Mouse (Mus musculus) spleen, adult 2 months (tissue): Measurements from ENCODE around the gene Fgfr2. TPM values are rescaled to one million over a fixed set of nuclear protein-coding genes. Genes with fewer than 3 reads are reported as not detected.

Source experiments
- DNase-seq, 2 experiments: peaks; one replicate each; pipeline versions ENCODE4 v3.0.0 to v3.0.0-alpha.2; 2012 to 2021; ENCODE audit warnings: low spot score in 2 of 2, low read depth in 1 of 2
- H3K27ac ChIP-seq: fragments of 200-500 bp; 2 replicates; pipeline ENCODE4 v1.5.1; 2012; ENCODE audit warnings: low read length, inconsistent platforms; ENCODE audit not compliant: insufficient read depth
- H3K27me3 ChIP-seq: fragments of 200-500 bp; 2 replicates; pipeline ENCODE4 v1.6.1; 2012; ENCODE audit warnings: mild to moderate bottlenecking, moderate library complexity, low read length, inconsistent platforms; ENCODE audit not compliant: control insufficient read depth, insufficient read depth
- H3K36me3 ChIP-seq: fragments of 200-500 bp; 2 replicates; pipeline ENCODE4 v1.6.1; 2012; ENCODE audit warnings: mild to moderate bottlenecking, low read length, inconsistent platforms; ENCODE audit not compliant: control insufficient read depth, insufficient read depth
- H3K4me1 ChIP-seq: fragments of 200-500 bp; 2 replicates; pipeline ENCODE4 v1.6.1; 2011; ENCODE audit warnings: inconsistent platforms; ENCODE audit not compliant: control insufficient read depth, insufficient read depth, insufficient read length
- H3K4me3 ChIP-seq: fragments of 200-500 bp; 2 replicates; pipeline ENCODE4 v1.5.1; 2011; ENCODE audit warnings: mild to moderate bottlenecking, inconsistent platforms; ENCODE audit not compliant: insufficient read depth, insufficient read length; ENCODE audit errors: extremely low read depth
- CTCF ChIP-seq: fragments of 200-500 bp; IDR thresholded peaks from 2 replicates; pipeline ENCODE4 v1.5.1; 2011; ENCODE audit warnings: mild to moderate bottlenecking, inconsistent platforms; ENCODE audit not compliant: insufficient read depth, insufficient read length, insufficient replicate concordance; ENCODE audit errors: extremely low read depth
- POLR2A ChIP-seq: fragments of 200-500 bp; IDR thresholded peaks from 2 replicates; pipeline ENCODE4 v1.6.1; 2011; ENCODE audit warnings: low read depth, low read length, inconsistent platforms
- WGBS: fragments of 180-500 bp; shearing (Covaris S2); methylation state at CpG from one replicate; pipeline ENCODE4 v1.1.7; 2018; 5-methylcytosine and 5-hydroxymethylcytosine counted together
- polyA plus RNA-seq: library from polyadenylated mRNA; depleted of rRNA; stranded (reverse); fragments of >200 nt; gene quantifications from 2 replicates; pipeline ENCODE4 v1.2.3, GENCODE M21; 2012

Gene Fgfr2
- polyA plus RNA-seq, 1 experiment: 1.6 TPM

DNA sequence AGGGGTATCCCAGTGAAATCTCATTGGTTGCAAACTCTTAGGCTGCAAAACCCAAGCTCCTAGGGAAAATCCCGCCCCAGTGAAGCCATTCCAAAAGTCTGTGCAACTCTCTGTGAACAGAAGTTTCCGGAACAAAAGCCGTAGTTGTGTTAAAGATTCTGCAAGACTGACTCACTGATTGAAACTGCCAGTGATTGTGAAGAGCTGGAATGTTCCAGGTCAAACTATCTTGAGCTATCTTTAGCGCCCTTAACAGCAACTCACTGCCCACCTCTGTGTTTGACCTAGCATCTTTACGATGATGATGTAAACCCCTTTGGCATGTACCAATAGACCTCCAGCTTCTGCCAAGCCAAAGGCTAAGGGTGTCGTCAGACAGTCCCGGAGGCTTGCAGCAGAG is 999.9 kb downstream of the Fgfr2 start:
- TF ChIP-seq CTCF (no peak), POLR2A (no peak)
- 83% methylated on average over 7 of the region's 7 CpGs for WGBS
- H3K27me3 ChIP-seq: no peaks in the 10 kb centered on the region
- no peaks in the 10 kb centered on the region for H3K36me3 ChIP-seq
- no peak overlapping the region for H3K4me3 ChIP-seq
- H3K4me1 ChIP-seq: no peaks in the 10 kb centered on the region
- H3K27ac ChIP-seq: no peak overlapping the region
- DNase-seq: no peak

DNA sequence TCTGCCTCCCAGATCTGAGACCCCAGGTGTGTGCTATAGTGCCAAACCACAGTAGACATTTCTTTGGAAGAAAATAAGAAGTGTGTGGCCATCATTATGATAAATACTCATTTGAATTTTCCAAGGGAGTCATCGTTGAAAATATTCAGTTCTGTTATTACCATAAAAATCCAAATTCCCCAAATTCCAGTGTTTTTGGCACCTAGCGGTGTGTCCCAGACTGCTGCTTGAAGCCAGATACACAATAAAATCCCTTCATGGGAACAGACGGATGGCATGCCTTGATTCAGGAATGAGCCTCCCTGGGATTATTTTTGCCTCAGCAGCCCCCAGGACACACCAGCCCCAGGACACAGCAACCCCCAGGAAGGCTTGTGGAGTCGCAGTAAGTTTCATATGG is 1003.3 kb downstream of the Fgfr2 start:
- Histone ChIP-seq H3K4me3 (no peak overlapping the region), H3K27ac (no peak overlapping the region), H3K4me1 (no peaks in the 10 kb centered on the region), H3K36me3 (no peaks in the 10 kb centered on the region), H3K27me3 (no peaks in the 10 kb centered on the region)
- WGBS: 87% methylated on average over 4 of the region's 4 CpGs
- TF ChIP-seq CTCF (no peak), POLR2A (no peak)
- DNase-seq: no peak

DNA sequence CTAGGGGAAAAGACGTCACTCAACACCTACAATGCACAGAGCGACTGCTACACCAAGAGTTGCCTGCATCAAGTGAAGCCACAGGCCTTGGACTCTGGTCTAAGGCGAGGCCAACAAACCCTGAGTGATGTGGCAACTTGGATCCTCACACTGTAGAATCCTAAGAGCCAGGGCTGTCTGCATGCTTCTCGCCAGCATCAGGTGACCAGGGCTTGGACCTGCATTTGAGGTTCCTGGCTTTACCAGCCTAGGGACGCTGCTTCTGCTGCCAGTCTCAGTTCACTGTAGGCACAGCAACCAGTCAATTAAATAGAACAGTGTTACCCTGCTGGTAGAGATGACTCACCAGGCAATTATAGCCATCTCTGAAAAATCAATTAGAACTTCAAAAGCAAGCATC is 1011.4 kb downstream of the Fgfr2 start:
- 73% methylated on average over 5 of the region's 5 CpGs for WGBS

DNA sequence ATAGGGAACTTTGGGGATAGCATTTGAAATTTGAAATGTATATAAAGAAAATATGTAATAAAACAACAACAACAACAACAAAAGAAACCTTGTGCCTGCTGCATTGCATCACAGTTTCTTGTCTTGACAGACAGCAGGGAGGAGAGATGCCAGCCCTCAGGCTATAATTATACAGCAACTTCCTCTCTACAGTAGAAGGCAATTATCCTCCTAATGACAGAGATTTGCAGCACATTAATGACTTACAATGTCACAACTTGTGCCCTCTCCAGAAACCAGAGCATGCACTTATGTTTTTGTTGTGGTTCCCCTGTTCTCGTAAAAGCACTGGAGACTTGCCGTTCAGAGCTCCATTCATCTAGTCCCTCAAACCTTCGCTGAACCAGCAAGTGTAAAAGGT is 1012.8 kb downstream of the Fgfr2 start:
- H3K27me3 ChIP-seq: no peaks in the 10 kb centered on the region
- no peaks in the 10 kb centered on the region for H3K4me1 ChIP-seq
- 82% methylated on average over 3 of the region's 3 CpGs for WGBS
- DNase-seq: no peak
- TF ChIP-seq POLR2A (no peak), CTCF (no peak)
- H3K36me3 ChIP-seq: no peaks in the 10 kb centered on the region
- H3K4me3 ChIP-seq: no peak overlapping the region
- H3K27ac ChIP-seq: no peak overlapping the region

More for the DNA sequence above, 1011.4 kb downstream of the Fgfr2 start:
- no peaks in the 10 kb centered on the region for H3K36me3 ChIP-seq
- TF ChIP-seq CTCF (no peak), POLR2A (no peak)
- H3K4me3 ChIP-seq: no peak overlapping the region
- no peak for DNase-seq
- H3K4me1 ChIP-seq: no peaks in the 10 kb centered on the region
- H3K27me3 ChIP-seq: no peaks in the 10 kb centered on the region
- H3K27ac ChIP-seq: no peak overlapping the region

DNA sequence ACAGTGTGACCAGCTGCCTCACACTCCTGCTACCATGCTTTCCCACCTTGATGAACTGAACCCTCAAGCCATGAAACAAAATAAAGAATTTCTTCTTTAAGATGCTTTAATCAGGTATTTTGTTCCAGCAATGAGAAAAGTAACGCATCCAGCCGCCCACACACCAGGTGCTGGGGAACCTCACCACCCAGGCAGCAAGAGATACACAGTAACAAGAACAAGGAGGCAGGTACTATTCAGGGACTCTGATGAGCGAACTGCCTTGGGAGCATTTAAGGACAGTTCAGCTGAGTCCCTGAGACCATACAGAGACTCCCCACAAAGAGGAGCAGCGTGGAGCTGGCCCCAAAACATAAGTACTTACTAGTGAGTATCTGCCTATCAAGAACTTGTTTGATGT is 1016.3 kb downstream of the Fgfr2 start:
- Histone ChIP-seq H3K27ac (no peak overlapping the region), H3K4me3 (no peak overlapping the region), H3K27me3 (no peaks in the 10 kb centered on the region), H3K4me1 (no peaks in the 10 kb centered on the region), H3K36me3 (no peaks in the 10 kb centered on the region)
- no peak for TF ChIP-seq CTCF
- no peak for TF ChIP-seq POLR2A
- WGBS: 84% methylated on average over 4 of the region's 4 CpGs
- no peak for DNase-seq

DNA sequence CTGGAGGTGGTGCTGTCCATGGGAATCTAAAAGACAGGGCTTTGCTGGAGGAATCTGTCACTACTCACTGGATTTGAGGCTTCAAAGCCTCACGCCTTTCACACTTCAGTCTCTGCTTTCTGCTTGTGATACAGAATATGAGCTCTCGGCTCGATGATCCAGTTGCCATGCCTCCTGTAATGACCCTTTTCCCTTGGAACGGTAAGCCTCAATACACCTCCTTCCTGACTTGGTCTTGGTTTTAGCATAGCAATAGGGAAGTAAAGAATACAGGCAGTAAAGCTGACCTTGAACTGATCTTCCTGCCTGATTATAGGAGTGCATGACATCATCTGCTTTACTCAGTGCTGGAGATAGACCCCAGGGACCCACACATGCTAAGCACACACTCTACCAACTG is 1017.8 kb downstream of the Fgfr2 start:
- Histone ChIP-seq H3K27me3 (no peaks in the 10 kb centered on the region), H3K27ac (no peak overlapping the region), H3K36me3 (no peaks in the 10 kb centered on the region), H3K4me1 (no peaks in the 10 kb centered on the region), H3K4me3 (no peak overlapping the region)
- TF ChIP-seq POLR2A (no peak), CTCF (no peak)
- WGBS: 61% methylated on average over 4 of the region's 4 CpGs
- DNase-seq: no peak

DNA sequence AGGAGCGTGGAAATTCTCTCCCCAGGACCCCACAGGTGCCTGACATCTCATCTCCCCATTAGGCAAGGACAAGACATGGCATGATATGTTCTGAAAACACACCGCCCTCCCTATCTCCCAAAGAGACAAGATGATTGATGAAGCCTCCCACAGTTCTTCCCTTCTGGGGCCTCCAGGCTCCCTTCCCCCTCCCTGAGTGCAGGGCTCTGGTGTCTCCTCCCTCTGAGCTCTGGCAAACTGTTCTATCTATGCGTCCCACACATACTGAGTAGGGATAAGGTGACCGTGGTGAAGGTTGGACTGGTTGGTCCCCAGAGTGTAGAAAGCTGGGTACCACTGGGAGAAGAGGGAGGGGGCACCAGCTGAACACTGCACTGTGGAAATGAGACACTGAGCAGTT is 1024.7 kb downstream of the Fgfr2 start:
- no peaks in the 10 kb centered on the region for H3K36me3 ChIP-seq
- H3K27ac ChIP-seq: no peak overlapping the region
- DNase-seq: no peak
- WGBS: 73% methylated on average over 4 of the region's 4 CpGs
- no peak overlapping the region for H3K4me3 ChIP-seq
- no peak for TF ChIP-seq CTCF
- TF ChIP-seq POLR2A: no peak
- no peaks in the 10 kb centered on the region for H3K27me3 ChIP-seq
- no peaks in the 10 kb centered on the region for H3K4me1 ChIP-seq
